Mouse (Mus musculus) heart, embryonic 13.5 days (tissue): ENCODE measurements at regions not wholly inside any gene's neighbourhood (a gene's known extent, or its start where the extent isn't known, plus 50 kb on each side); places are given as distances from the start of the nearest gene placed in this dataset.

Experiments
- ATAC-seq: fragments of 200-750 bp; cut with Nextera tagmentation; 2 replicates; pipeline ENCODE4 v1.8.0; 2017; ENCODE audit warnings: moderate TSS enrichment; ENCODE audit not compliant: insufficient number of reproducible peaks, low FRiP score, low TSS enrichment; ENCODE audit errors: extremely low read depth
- H3K27ac ChIP-seq: fragments of 300-500 bp; sonication (generic); replicated peaks from 2 replicates; pipeline ENCODE4 v1.5.1; 2015; ENCODE audit warnings: moderate library complexity, mild to moderate bottlenecking, inconsistent platforms
- H3K27me3 ChIP-seq: fragments of 300-500 bp; sonication (generic); replicated peaks from 2 replicates; pipeline ENCODE4 v1.6.1; 2015; ENCODE audit warnings: mild to moderate bottlenecking, inconsistent platforms
- H3K36me3 ChIP-seq: fragments of 300-500 bp; sonication (generic); 2 replicates; pipeline ENCODE4 v1.6.1; 2015; ENCODE audit warnings: mild to moderate bottlenecking, inconsistent platforms
- H3K4me1 ChIP-seq: fragments of 300-500 bp; sonication (generic); 2 replicates; pipeline ENCODE4 v1.6.1; 2015; ENCODE audit warnings: inconsistent platforms
- H3K4me2 ChIP-seq: fragments of 300-500 bp; sonication (generic); 2 replicates; pipeline ENCODE4 v1.6.1; 2015; ENCODE audit warnings: inconsistent platforms, mild to moderate bottlenecking, moderate library complexity
- H3K4me3 ChIP-seq: fragments of 300-500 bp; sonication (generic); 2 replicates; pipeline ENCODE4 v1.5.1; 2015; ENCODE audit warnings: moderate library complexity, mild to moderate bottlenecking, inconsistent platforms
- H3K9ac ChIP-seq: fragments of 300-500 bp; sonication (generic); 2 replicates; pipeline ENCODE4 v1.6.1; 2015; ENCODE audit warnings: inconsistent platforms, mild to moderate bottlenecking, moderate library complexity
- H3K9me3 ChIP-seq: fragments of 300-500 bp; sonication (generic); 2 replicates; pipeline ENCODE4 v1.6.1; 2016; ENCODE audit warnings: inconsistent platforms
- WGBS: fragments of 180-500 bp; shearing (Covaris S2); methylation state at CpG from one replicate; pipeline ENCODE4 v1.1.7; 2015; ENCODE audit warnings: mixed read lengths; 5-methylcytosine and 5-hydroxymethylcytosine counted together

DNA sequence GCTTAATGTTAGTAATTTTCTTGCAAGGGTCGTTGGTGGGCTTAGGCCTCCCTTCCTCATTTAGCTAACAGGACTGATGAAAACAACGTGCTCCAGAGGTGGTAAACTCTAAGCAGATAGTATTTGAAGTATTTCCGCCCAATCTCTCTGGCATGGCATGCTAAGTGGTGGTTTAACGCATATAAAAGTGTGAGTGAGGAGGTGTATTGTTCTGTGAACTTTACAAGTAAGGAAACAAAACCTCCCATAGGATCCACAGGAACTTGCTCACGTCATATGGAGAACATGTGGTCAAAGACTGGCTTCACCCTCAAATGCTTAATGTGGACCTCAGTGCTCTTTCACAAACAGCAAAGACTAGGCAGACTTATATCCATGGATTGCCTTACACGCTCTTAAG, 56.5 kb upstream of the Tars start:
- H3K4me3 ChIP-seq = no peak overlapping the region
- H3K36me3 ChIP-seq = no peaks in the 10 kb centered on the region
- ATAC-seq = no peak
- peaks cover 14% of the 10 kb centered on the region for H3K4me1 ChIP-seq
- H3K27me3 ChIP-seq = no peaks in the 10 kb centered on the region
- no peak overlapping the region for H3K4me2 ChIP-seq
- H3K27ac ChIP-seq = no peak overlapping the region
- 0 out of 2 replicates have a peak, but pooled peaks cover 5% of the 10 kb centered on the region for H3K9me3 ChIP-seq
- WGBS = 57% methylated on average over 6 of the region's 6 CpGs
- no peak overlapping the region for H3K9ac ChIP-seq

DNA sequence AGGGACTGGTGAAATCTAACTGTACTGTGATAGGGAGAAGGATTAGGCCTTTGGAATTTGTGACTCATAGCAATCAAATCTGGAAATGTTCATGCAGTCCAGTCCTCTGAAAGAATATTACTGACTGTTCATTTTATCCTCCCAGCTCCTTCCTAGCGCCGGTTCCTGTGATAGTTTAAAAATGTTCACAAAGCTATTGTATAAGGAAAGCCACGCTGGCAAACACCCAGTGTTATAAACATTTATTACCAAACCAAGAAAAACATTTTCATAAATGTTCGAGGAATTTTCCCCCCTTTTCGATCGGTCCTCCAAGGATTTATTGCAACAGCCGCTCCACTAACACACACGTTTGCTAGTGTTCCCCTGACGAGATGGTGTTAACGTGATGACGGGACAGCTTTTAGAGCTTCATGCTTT, 55.9 kb upstream of the Tars start:
- H3K27me3 ChIP-seq = no peaks in the 10 kb centered on the region
- no peak overlapping the region for H3K9ac ChIP-seq
- ATAC-seq = no peak
- no peak overlapping the region for H3K4me3 ChIP-seq
- H3K4me2 ChIP-seq = no peak overlapping the region
- H3K4me1 ChIP-seq = peaks cover 14% of the 10 kb centered on the region
- H3K27ac ChIP-seq = peak overlapping the region; percentile 61
- H3K36me3 ChIP-seq = no peaks in the 10 kb centered on the region
- 0 out of 2 replicates have a peak, but pooled peaks cover 5% of the 10 kb centered on the region for H3K9me3 ChIP-seq
- 63% methylated on average over 11 of the region's 11 CpGs for WGBS

DNA sequence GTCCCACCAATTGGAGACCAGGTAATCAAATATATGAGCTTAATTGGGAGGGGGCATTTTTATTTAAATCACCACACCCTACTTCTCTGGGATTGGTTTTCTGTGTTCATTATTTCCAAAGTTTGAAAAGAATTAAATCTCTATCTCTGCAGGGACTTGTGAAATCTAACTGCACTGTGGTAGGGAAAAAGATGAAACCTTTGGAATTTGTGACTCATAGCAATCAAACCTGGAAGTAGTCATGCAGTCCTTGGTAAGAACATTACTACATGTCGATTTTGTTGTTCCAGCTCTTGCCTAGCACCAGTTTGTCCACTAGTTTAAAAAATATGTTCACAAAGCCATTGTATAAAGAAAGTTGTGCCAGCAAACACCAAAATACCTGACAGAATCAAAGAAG, 54.5 kb upstream of the Tars start:
- Histone ChIP-seq H3K36me3 (no peaks in the 10 kb centered on the region), H3K4me3 (no peak overlapping the region), H3K9me3 (0 out of 2 replicates have a peak, but pooled peaks cover 5% of the 10 kb centered on the region), H3K27me3 (no peaks in the 10 kb centered on the region), H3K4me2 (no peak overlapping the region), H3K27ac (0 out of 2 replicates have a peak overlapping the region, but pooled peaks have one; percentile 61), H3K9ac (no peak overlapping the region), H3K4me1 (peaks cover 14% of the 10 kb centered on the region)
- 75% methylated on average over 1 of the region's 1 CpGs for WGBS
- no peak for ATAC-seq

DNA sequence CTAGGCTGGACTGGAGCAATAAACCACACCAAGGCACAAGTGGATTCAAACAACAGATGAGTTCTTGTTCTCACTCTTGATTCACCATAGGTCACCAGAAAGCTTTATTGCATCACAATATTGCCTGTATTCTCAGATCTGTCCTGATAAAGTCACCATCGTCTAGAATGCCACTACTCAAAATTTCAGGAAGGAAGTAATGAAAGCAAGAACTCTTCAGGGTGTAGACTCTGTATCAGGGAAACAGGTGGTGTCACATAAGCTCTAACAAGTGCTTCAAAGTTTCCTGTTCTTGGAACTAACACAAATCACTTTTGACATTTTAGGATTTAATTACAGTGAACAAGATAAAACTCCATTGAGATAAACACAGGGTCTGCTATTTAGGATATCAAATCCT, 52.2 kb upstream of the Tars start:
- no peak overlapping the region for H3K27ac ChIP-seq
- 52% methylated on average over 1 of the region's 1 CpGs for WGBS
- ATAC-seq = no peak
- H3K9ac ChIP-seq = no peak overlapping the region
- H3K36me3 ChIP-seq = no peaks in the 10 kb centered on the region
- H3K4me1 ChIP-seq = peaks cover 14% of the 10 kb centered on the region
- H3K27me3 ChIP-seq = no peaks in the 10 kb centered on the region
- 0 out of 2 replicates have a peak, but pooled peaks cover 5% of the 10 kb centered on the region for H3K9me3 ChIP-seq
- H3K4me2 ChIP-seq = no peak overlapping the region
- no peak overlapping the region for H3K4me3 ChIP-seq
